Mouse (Mus musculus) naive thymus-derived CD4-positive, alpha-beta T cell, adult 5 months (primary cell): ENCODE data around the gene Ttc36. TPM values are rescaled to one million over a fixed set of nuclear protein-coding genes. Genes with fewer than 3 reads are reported as not detected.

Experiments used
- polyA plus RNA-seq: library from polyadenylated mRNA; unstranded; fragments of 100-300 nt; shearing (Covaris generic); gene quantifications from one replicate; pipeline ENCODE4 v1.2.1, GENCODE M21; 2017

Gene Ttc36
- not detected for polyA plus RNA-seq

DNA sequence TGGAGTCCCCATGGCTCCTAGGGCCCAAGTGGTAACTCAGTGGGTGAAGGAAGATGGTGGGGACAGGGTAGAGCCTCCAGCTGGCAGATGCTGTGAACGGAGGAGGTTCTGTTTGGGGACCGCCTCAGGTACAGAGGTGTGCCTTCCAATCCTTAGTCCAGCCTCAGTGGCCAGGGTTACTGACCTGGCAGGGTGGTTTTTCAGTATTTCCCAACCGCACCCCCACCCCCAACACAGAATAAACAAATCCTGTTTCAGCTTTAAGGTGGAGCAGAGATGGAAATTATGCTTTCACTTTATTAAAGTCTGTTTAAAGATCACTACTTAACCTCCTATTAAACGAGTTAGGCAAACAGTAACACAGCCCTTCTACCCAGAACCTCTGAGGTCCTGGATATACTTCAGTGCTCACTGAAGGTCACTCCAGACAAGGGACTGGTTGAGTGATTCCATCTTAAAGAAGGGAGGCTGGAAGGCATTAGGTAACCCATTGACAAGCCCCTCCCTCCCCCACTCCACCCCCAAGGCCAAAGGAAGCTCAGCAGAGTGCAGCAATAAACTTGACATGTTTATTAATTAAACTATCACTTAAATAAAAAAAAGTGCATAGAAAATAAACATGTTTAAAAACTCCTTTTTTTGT is at the start of gene Ttc36:
Ttc36 (minus strand) TSS at position 265 of the 643 bp plus-strand sequence.

DNA sequence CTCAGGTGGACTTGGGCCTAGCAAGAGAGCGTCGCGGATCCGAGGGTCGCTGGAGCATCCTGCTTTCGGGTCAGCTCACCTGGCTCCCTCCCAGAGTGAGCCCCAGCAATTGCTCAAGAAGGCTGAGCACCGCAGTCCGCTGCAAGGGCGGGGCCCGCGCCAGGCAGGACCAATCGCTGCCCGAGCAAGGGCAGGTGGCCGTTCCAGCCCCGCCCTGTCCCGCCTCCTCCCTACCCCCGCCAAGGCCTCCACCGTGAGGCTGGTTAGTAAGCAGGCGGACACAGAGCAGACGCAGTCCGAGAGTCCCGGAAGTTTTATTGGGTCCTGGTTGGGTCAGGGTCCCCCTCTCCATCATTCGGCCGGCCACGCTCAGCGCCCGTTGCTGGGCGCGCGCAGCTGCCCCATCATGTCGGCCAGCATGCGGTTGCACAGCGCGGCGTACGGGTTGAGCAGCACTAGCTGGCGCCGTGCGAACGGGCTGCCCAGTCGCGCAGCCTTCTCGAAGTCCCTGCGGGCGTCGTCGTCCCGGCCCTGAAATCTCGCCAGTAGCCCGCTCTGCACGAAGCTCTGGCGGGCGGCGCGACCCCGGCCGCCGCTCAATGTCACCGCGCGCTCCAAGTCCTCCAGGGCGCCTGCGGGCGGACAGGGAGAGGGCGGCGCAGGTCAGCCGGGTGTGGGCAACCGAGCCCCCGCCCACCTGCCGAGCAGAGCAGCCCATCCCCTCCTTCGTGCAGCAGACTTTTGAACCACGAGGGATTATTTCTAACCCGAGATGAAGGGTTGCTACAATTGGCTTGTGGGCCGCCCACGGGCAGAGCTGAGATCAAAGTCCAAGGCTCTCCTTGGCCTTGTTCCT is 3.5 kb downstream of the Ttc36 start, which contains the start of gene Tmem25:
Tmem25 (minus strand) TSS at position 206 of the 856 bp plus-strand sequence.

DNA sequence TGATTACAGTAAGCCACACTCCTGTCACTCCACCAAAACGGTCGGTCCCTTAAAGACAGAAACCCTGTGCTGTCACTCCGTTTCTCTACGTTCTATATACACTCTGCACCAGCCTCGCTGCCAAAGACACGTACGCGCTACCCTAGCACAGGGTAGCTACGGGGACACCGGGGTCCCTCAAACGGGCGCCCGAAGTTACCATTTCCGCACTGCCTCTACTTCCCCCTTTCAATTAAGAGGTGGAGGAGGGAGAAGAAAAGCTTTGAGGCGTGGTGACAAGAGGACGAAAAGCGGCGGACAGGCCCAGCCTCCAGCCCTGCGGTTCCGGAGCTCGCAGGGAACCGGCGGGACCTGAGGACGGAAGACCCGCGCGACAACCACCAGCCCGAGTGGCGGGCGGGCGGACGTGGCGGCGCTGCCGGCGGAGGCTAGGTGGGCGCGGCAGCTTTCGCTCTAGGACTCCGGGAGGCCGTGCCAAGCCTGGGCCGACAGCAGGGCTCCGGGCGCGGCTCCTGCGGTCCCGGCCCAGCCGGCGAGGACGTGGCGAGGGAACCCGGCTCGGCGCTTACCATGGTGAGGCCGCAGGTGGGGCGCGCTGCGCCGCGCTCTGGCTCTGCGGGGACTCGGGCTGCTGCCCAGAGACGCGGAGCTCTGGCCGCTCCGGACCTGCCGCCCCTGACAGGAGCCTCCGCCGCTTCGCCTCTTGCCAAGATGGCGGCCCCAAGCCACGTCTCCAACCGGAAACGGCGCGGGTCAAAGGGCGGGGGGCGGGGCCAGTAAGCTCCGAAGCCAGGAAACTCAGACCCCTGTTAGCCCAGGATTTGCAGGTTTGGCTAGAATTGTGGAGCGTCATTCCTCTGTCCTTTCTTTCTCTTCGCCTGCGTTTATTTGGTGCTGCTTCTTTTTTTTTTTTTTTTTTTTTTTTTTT is 35.5 kb downstream of the Ttc36 start, which contains the start of the genes Arcn1 and Ift46:
Arcn1 (minus strand) TSS at position 745 of the 928 bp plus-strand sequence.
Ift46 (plus strand) TSS at position 808 of the 928 bp plus-strand sequence.

Other genes starting within 250 kb of the Ttc36 start
- gene Cxcr5, start 241.2 kb downstream of the Ttc36 start, polyA plus RNA-seq: 3.2 TPM
- 59.3 TPM for gene Ddx6, start 198.2 kb downstream of the Ttc36 start, polyA plus RNA-seq
- not detected for gene Treh, start 129.8 kb downstream of the Ttc36 start, polyA plus RNA-seq
- gene Phldb1, start 67.9 kb downstream of the Ttc36 start, polyA plus RNA-seq: 0.55 TPM
- 150 TPM for gene Arcn1, start 35.2 kb downstream of the Ttc36 start, polyA plus RNA-seq
- 23.7 TPM for gene Ift46, start 35.2 kb downstream of the Ttc36 start, polyA plus RNA-seq
- gene Tmem25, start 3.8 kb downstream of the Ttc36 start, polyA plus RNA-seq: not detected
- gene Kmt2a, start 78.2 kb upstream of the Ttc36 start, polyA plus RNA-seq: 81.7 TPM
- 245 TPM for gene Atp5l, start 117.7 kb upstream of the Ttc36 start, polyA plus RNA-seq
- 48.9 TPM for gene Ube4a, start 162.5 kb upstream of the Ttc36 start, polyA plus RNA-seq
- gene Cd3g, start 177.4 kb upstream of the Ttc36 start, polyA plus RNA-seq: 741 TPM
- 510 TPM for gene Cd3d, start 178.7 kb upstream of the Ttc36 start, polyA plus RNA-seq
- gene Cd3e, start 206.6 kb upstream of the Ttc36 start, polyA plus RNA-seq: 970 TPM
- gene Mpzl2, start 236.7 kb upstream of the Ttc36 start, polyA plus RNA-seq: 0.12 TPM